Mouse (Mus musculus): Measurements from ENCODE around the gene Golga4. TPM values are rescaled to one million over a fixed set of nuclear protein-coding genes. Genes with fewer than 3 reads are reported as not detected.

The Golga4 gene
- polyA plus RNA-seq, 1 experiment from 2014 or later = 28.2 TPM

DNA sequence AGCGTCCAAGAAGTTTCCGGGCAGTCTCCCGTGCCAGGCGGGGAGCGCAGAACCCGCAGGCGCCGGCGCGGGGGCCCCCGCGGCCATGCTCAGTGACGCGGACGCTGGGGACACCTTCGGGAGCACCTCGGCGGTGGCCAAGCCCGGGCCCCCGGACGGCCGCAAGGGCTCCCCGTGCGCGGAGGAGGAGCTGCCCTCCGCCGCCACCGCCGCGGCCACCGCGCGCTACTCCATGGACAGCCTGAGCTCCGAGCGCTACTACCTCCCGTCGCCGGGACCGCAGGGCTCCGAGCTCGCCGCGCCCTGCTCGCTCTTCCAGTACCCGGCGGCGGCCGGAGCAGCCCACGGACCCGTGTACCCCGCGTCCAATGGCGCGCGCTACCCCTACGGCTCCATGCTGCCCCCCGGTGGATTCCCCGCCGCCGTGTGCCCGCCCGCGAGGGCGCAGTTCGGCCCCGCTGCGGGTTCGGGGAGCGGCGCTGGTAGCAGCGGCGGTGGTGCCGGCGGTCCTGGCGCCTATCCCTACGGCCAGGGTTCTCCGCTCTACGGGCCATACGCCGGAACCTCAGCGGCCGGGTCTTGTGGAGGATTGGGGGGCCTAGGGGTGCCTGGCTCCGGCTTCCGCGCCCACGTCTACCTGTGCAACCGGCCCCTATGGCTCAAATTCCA, 27.1 kb upstream of the Golga4 start:
- Histone ChIP-seq H3K27me3 (replicated peaks) (peaks cover 94% of the 10 kb centered on the region), H3K4me3 (peak overlapping the region; percentile 45), H3K36me3 (no peaks in the 10 kb centered on the region), H3K4me1 (peaks cover 22% of the 10 kb centered on the region; the same call in 1 of the 2 replicates), H3K27ac (no peak overlapping the region), H3K4me2 (peak overlapping the region; percentile 66), H3K9me3 (replicated peaks) (no peaks in the 10 kb centered on the region), H3K9ac (no peak overlapping the region)
- under 1% methylated on average over 81 of the region's 87 CpGs for WGBS (ENCODE audit: insufficient replicate concordance)
- ATAC-seq = peak; percentile 51; the same call in 1 of the 2 replicates

DNA sequence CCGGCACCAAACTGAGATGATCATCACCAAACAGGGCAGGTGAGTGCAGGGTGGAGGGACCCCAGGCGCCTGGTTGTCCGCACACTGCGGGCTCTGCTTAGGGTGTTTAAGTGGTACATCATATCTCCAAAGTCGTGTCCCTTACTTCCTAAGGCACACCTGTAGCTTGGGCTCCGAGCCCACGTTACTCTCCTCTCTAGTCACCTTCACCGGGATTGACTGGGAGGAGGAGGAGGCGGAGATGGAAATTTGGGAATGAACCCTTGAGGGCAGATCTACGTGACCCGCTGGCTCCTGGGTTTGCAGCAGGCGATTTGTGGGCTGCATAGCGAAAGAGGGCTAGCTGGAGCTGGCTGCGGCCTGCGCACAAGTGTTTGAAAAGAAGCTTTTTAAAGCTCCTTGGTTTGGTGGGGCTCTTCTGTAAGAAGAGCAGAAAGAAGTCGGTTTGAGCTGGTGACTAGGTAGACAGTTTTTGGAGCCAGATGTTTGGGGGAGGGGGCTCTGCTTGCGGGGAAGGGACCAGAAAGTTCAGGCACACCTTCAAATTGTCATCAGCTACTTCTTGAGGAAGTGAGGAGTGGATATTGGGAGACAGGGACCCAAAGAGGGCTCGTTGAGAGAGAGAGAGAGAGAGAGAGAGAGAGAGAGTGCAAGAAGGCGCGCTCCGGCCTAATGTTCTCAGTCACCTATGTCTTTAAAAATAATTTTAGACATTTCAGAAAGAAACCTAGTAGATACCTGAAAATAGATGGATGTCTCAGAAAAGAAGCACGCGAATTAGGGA, 26.4 kb upstream of the Golga4 start:
- peak overlapping the region; percentile 66; the same call in 1 of the 2 replicates for H3K4me2 ChIP-seq
- no peak overlapping the region for H3K27ac ChIP-seq
- H3K27me3 ChIP-seq (replicated peaks) = peaks cover 96% of the 10 kb centered on the region
- H3K4me1 ChIP-seq = peaks cover 22% of the 10 kb centered on the region; the same call in 1 of the 2 replicates
- H3K9me3 ChIP-seq (replicated peaks) = no peaks in the 10 kb centered on the region
- 0 out of 2 replicates have a peak, but pooled peaks have one; percentile 15 for ATAC-seq
- H3K9ac ChIP-seq = no peak overlapping the region
- no peaks in the 10 kb centered on the region for H3K36me3 ChIP-seq
- H3K4me3 ChIP-seq = peak overlapping the region; percentile 45; the same call in 1 of the 2 replicates
- 11% methylated on average over 23 of the region's 23 CpGs for WGBS (ENCODE audit: insufficient replicate concordance)

DNA sequence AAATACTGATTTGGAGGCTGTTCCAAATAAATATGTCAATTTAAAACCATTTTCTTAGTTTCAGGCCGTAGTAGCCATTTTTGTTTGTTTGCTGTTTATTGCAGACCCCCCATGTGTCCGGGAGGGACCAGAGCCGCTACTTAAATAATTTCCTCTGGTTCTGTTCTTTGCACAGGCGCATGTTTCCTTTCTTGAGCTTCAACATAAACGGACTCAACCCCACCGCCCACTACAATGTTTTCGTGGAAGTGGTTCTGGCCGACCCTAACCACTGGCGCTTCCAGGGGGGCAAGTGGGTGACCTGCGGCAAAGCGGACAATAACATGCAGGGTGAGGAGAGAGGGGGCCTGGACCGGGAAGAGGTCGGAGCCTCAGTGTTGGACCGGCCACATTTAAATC, 25.8 kb upstream of the Golga4 start:
- Histone ChIP-seq H3K27me3 (replicated peaks) (peaks cover 96% of the 10 kb centered on the region), H3K9me3 (replicated peaks) (no peaks in the 10 kb centered on the region), H3K27ac (no peak overlapping the region), H3K4me1 (peaks cover 22% of the 10 kb centered on the region; the same call in 1 of the 2 replicates), H3K36me3 (no peaks in the 10 kb centered on the region), H3K4me3 (no peak overlapping the region), H3K9ac (no peak overlapping the region), H3K4me2 (no peak overlapping the region)
- WGBS (ENCODE audit: insufficient replicate concordance) = 11% methylated on average over 14 of the region's 14 CpGs
- no peak for ATAC-seq

DNA sequence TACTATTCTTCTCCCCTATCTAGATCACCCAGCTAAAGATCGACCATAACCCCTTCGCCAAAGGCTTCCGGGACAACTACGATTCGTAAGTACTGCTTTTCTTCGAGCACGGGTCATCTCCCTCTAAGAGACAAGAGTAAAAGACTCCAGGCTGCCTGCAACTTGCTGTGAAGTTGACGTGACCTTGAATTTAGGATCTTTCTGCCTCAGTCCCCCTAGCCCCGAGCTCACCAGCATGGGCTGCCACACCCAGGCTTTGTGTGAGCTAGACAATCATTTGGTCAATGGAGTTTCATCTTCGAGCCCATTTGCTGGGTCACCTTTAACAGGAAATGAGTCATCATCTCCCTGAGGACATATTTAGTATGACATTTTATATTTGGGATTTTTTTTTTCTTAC, 23.9 kb upstream of the Golga4 start:
- Histone ChIP-seq H3K4me1 (peaks cover 28% of the 10 kb centered on the region; the same call in 1 of the 2 replicates), H3K27ac (no peak overlapping the region), H3K9ac (no peak overlapping the region), H3K9me3 (replicated peaks) (no peaks in the 10 kb centered on the region), H3K36me3 (no peaks in the 10 kb centered on the region), H3K4me2 (no peak overlapping the region), H3K27me3 (replicated peaks) (peaks cover 98% of the 10 kb centered on the region), H3K4me3 (no peak overlapping the region)
- WGBS (ENCODE audit: insufficient replicate concordance) = 57% methylated on average over 10 of the region's 10 CpGs
- no peak for ATAC-seq

DNA sequence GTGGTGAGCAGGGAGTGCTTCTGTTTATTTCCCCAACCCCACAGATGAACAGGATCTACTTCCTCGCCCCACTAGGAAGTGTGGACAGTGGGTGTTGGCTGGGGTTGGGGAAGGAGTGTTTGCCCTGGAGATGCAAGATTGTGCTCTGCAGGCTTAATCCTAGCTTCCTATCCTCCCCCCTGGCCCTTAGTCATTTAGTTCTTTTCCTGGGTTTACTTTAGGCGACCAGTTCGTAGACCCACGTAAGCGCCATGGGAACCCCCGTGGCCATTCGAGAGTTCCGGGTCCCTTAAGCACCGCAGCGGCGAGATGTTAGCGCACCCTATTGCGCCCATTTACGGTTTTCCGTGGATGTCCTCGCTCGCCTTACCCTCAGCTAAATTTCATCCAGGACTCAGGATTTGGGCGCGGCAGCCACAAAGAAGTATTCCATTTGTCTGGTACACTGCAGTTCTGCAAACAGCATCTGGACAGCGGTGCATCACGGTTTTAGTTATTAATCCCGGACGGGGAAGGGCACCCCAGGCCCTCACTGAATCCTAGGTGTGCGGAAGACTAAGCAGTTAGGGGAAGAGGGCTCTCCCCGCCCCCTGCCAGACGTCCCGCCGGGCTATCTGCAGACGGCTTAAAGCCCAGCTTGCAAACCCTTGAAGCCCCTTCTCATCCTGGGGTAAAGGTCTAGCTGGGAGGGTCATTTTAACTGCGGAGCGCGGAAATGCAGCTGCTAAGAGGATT, 19.5 kb upstream of the Golga4 start:
- no peak overlapping the region for H3K4me2 ChIP-seq
- WGBS (ENCODE audit: insufficient replicate concordance) = 2% methylated on average over 32 of the region's 32 CpGs
- H3K9ac ChIP-seq = no peak overlapping the region
- H3K4me3 ChIP-seq = no peak overlapping the region
- no peaks in the 10 kb centered on the region for H3K9me3 ChIP-seq (replicated peaks)
- peaks cover 18% of the 10 kb centered on the region; the same call in 1 of the 2 replicates for H3K4me1 ChIP-seq
- no peak for ATAC-seq
- H3K27ac ChIP-seq = no peak overlapping the region
- H3K27me3 ChIP-seq (replicated peaks) = peaks cover 96% of the 10 kb centered on the region
- no peaks in the 10 kb centered on the region for H3K36me3 ChIP-seq

DNA sequence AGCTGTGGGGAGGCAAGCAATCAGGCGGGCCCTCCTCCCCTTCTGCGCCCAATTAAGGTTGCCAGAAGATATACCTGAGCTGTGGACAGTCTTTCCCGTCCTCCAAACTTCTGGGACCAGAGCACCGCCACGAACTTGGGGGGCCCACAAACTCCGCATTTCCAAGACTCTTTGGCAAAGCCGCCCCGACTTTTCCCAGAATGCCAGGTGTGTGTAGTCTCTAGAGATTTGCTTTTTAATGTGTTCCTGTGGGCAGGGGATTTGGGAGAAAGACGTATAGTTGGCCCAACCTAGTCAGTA, 19.0 kb upstream of the Golga4 start:
- Histone ChIP-seq H3K9ac (no peak overlapping the region), H3K27me3 (replicated peaks) (peaks cover 97% of the 10 kb centered on the region), H3K4me3 (no peak overlapping the region), H3K4me1 (peaks cover 18% of the 10 kb centered on the region; the same call in 1 of the 2 replicates), H3K27ac (no peak overlapping the region), H3K9me3 (replicated peaks) (no peaks in the 10 kb centered on the region), H3K4me2 (no peak overlapping the region), H3K36me3 (no peaks in the 10 kb centered on the region)
- WGBS (ENCODE audit: insufficient replicate concordance) = 2% methylated on average over 9 of the region's 9 CpGs
- ATAC-seq = no peak

DNA sequence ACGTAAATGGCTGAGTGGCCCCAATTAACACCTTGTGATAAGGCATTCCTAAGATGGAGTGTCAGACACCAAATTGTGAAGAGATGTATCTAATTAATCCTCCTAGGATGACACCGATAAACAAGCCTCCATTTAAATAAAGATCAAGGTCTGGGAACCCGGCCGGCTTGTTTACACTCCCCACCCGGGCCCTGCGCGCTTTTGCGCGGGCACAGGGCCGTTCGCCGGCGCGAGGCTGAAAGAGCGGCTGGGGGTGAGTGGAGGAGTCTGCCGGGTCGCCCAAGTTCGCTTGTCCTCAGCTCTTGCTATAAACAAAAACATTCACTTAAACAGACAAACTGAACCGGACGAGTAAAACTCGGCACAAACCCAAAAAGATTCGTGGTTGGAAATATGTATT, 18.4 kb upstream of the Golga4 start:
- Histone ChIP-seq H3K9me3 (replicated peaks) (no peaks in the 10 kb centered on the region), H3K36me3 (no peaks in the 10 kb centered on the region), H3K27me3 (replicated peaks) (peaks cover 98% of the 10 kb centered on the region), H3K9ac (no peak overlapping the region), H3K4me1 (peaks cover 18% of the 10 kb centered on the region; the same call in 1 of the 2 replicates), H3K4me3 (peak overlapping the region; percentile 36), H3K27ac (no peak overlapping the region), H3K4me2 (peak overlapping the region; percentile 57)
- 2% methylated on average over 22 of the region's 22 CpGs for WGBS (ENCODE audit: insufficient replicate concordance)
- ATAC-seq = no peak

DNA sequence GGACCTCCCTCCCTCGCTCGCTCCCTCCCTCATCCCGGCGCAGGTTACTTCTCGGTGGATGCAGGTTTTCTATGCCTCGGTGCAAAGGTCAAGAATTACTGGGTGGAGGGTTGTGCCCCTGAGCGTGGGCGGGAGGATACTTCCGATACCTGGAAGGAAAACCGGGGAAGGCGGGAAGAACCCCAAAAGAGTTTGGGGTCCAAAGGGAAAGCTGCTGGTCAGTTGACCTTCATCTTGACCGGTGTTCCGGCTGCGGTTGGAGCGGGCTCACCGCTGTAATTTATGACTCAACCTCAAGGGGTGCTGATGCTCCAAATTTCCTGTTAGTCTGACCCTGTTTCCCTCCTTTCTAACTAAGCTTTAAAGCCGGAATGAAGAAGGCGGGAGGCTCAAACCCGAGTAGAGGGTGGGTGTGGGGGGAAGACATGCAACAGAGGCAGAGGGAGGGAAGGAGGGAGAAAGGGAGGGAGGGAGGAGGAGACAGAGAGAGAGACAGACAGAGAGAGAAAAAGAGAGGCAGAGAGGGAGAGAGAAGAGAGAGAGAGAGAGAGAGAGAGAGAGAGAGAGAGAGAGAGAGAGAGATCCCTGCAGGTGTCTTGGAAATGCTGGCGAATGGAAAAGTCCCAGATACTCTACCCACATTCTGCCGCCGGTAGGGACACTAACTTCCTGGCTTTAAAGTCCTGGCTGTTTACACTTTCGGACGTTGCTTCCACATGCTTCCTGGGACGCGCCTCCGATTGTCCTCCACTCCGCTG, 17.8 kb upstream of the Golga4 start:
- Histone ChIP-seq H3K27ac (no peak overlapping the region), H3K4me3 (peak overlapping the region; percentile 36), H3K9me3 (replicated peaks) (no peaks in the 10 kb centered on the region), H3K4me1 (peaks cover 18% of the 10 kb centered on the region; the same call in 1 of the 2 replicates), H3K9ac (no peak overlapping the region), H3K36me3 (no peaks in the 10 kb centered on the region), H3K4me2 (peak overlapping the region; percentile 57), H3K27me3 (replicated peaks) (peaks cover 92% of the 10 kb centered on the region)
- ATAC-seq = no peak
- under 1% methylated on average over 27 of the region's 28 CpGs for WGBS (ENCODE audit: insufficient replicate concordance)

DNA sequence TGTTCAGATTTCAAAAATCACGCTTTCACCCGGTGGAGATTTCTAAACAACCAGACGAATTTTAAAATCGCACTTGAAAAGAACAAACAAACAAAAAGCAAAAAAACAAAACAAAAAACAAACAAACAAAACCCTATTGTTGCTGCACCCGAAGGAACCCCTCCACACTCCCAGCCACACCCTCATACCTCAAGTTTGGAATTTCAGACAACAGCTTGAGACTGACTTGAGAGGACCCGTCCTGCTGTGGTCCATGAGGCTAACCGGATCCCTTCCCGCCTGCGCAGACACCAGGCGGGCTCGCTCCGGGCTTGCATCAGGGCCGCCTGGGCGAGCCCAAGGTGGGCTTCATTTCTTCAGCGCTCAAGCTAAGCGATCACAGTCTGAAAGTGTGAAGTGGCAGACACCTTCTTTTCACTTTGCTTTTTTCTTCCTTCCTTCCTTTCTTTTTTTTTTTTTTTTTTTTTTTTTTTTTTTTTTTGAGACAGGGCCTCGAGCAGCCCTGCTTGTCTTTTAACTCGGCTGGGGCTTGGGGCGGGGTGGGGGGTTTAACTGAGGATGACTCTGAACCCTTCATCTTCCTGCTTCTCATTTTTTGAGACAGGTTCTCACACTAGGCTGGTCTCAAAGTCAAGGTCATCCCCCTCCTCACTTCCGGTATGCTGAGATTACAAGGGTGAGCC, 17.0 kb upstream of the Golga4 start:
- H3K4me3 ChIP-seq = peak overlapping the region; percentile 36
- peaks cover 18% of the 10 kb centered on the region; the same call in 1 of the 2 replicates for H3K4me1 ChIP-seq
- peaks cover 85% of the 10 kb centered on the region for H3K27me3 ChIP-seq (replicated peaks)
- H3K9ac ChIP-seq = no peak overlapping the region
- H3K36me3 ChIP-seq = no peaks in the 10 kb centered on the region
- 0 out of 2 replicates have a peak, but pooled peaks cover under 1% of the 10 kb centered on the region for H3K9me3 ChIP-seq (replicated peaks)
- under 1% methylated on average over 20 of the region's 20 CpGs for WGBS (ENCODE audit: insufficient replicate concordance)
- no peak for ATAC-seq
- H3K27ac ChIP-seq = no peak overlapping the region
- H3K4me2 ChIP-seq = peak overlapping the region; percentile 57

DNA sequence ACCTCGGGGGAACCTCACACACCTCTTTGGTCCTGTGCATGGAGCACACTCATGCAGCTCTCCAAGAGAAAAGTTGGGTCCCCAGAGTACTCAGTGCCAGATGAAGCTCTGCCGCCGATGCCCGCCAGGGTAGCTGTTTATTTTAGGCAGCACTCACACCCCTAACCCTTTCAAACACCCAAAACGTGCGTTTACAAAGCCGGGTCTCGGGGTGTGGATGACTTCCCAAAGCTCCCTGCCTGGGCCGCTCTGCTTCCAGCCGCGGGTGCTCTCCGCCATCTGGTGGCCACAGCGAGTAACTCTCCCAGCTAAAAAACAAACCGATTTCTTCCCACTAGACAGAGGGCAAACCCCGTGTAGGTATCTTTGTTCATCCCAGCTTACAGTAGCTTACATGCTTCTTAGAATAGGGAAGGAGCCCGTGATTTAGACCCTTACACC, 16.5 kb upstream of the Golga4 start:
- under 1% methylated on average over 16 of the region's 16 CpGs for WGBS (ENCODE audit: insufficient replicate concordance)
- H3K4me2 ChIP-seq = peak overlapping the region; percentile 54
- peak; percentile 66 for ATAC-seq
- peaks cover 18% of the 10 kb centered on the region; the same call in 1 of the 2 replicates for H3K4me1 ChIP-seq
- H3K36me3 ChIP-seq = no peaks in the 10 kb centered on the region
- peak overlapping the region; percentile 17; the same call in 1 of the 2 replicates for H3K4me3 ChIP-seq
- no peak overlapping the region for H3K9ac ChIP-seq
- 0 out of 2 replicates have a peak, but pooled peaks cover 6% of the 10 kb centered on the region for H3K9me3 ChIP-seq (replicated peaks)
- peaks cover 79% of the 10 kb centered on the region for H3K27me3 ChIP-seq (replicated peaks)
- no peak overlapping the region for H3K27ac ChIP-seq

DNA sequence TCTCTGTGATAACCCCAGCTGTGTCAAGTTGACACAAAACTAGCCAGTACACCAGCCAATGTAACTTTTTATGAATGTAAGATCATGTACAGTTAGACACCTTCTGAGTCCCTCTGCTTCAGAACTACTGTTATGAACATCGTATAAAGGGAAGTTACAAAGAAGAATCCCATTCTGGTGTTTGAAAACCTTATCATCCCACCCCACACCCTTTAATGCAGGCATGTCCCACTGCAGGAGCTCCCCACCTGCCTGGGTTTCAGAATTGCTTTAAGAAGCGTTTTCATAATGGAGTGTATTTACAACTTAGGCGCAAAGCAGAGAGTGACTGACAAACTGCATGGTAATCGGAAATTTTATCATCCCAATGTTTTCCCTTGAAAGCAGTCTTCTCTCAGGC, 14.9 kb upstream of the Golga4 start:
- Histone ChIP-seq H3K4me2 (no peak overlapping the region), H3K9me3 (replicated peaks) (0 out of 2 replicates have a peak, but pooled peaks cover 6% of the 10 kb centered on the region), H3K9ac (no peak overlapping the region), H3K36me3 (no peaks in the 10 kb centered on the region), H3K4me1 (peaks cover 30% of the 10 kb centered on the region), H3K27me3 (replicated peaks) (peaks cover 64% of the 10 kb centered on the region), H3K4me3 (no peak overlapping the region), H3K27ac (no peak overlapping the region)
- 57% methylated on average over 4 of the region's 4 CpGs for WGBS (ENCODE audit: insufficient replicate concordance)
- no peak for ATAC-seq

Data from liver, embryonic 12.5 days (tissue).